ENCODE assay signal across 8 mouse cellular contexts in genomic region chr16:19982537-19983257, GRCm38 (mm10). TPM values are rescaled to one million over a fixed set of nuclear protein-coding genes. Genes with fewer than 3 reads are reported as not detected.
DNase-seq lines count a peak whose midpoint lies in the region; ATAC-seq lines count a peak whose summit lies in the region.

TSS of gene Klhl6 (minus strand) at chr16:19983037.

- no peak within 1 kb of the TSS for H3K9ac ChIP-seq in kidney, embryonic 14.5 days (ENCODE audit: low read depth, low read length)
- H3K9ac ChIP-seq in forebrain, embryonic 15.5 days (replicated peaks): no peak within 1 kb of the TSS

- peak; percentile 85 for ATAC-seq in kidney, embryonic 14.5 days (ENCODE audit: low FRiP score, low TSS enrichment)
- ATAC-seq in forebrain, embryonic 15.5 days (replicated peaks): no peak

- no peak within 1 kb of the TSS; the same call in 1 of the 2 replicates for H3K27ac ChIP-seq in kidney, embryonic 14.5 days (ENCODE audit: low read depth, low read length)
- H3K27ac ChIP-seq in forebrain, embryonic 15.5 days (replicated peaks): no peak within 1 kb of the TSS

- H3K9me3 ChIP-seq in kidney, embryonic 14.5 days (ENCODE audit: control insufficient read depth, low read length): no peaks in the 10 kb centered on the region
- no peaks in the 10 kb centered on the region for H3K9me3 ChIP-seq in forebrain, embryonic 15.5 days

- no peaks in the 10 kb centered on the region for H3K4me1 ChIP-seq in kidney, embryonic 14.5 days (ENCODE audit: control insufficient read depth, insufficient read depth, low read length)
- H3K4me1 ChIP-seq in forebrain, embryonic 15.5 days: no peaks in the 10 kb centered on the region

- WGBS in kidney, embryonic 14.5 days: 51% methylated on average over 14 of the region's 14 CpGs
- 79% methylated on average over 14 of the region's 14 CpGs for WGBS in forebrain, embryonic 15.5 days

- DNase-seq in CD4-positive, CD25-positive, alpha-beta regulatory T cell, adult 2 months (ENCODE audit: low read depth, low spot score): peak; percentile 80
- DNase-seq in adrenal gland, adult 8-10 months: peak; percentile 56
- DNase-seq in heart, adult 9 months (ENCODE audit: low spot score in 2 of 2): peak; percentile 75 to 86
- DNase-seq in lung, postnatal 4 days: peak; percentile 70 to 80
- DNase-seq in thymus, postnatal 0 days (ENCODE audit: low spot score): peak; percentile 86
- no peak for DNase-seq in right cerebral cortex, postnatal 4 days

- H3K4me3 ChIP-seq in kidney, embryonic 14.5 days (ENCODE audit: low read length): peak within 1 kb of the TSS; percentile 27; the same call in 1 of the 2 replicates
- no peak within 1 kb of the TSS for H3K4me3 ChIP-seq in forebrain, embryonic 15.5 days

- 0 out of 2 replicates have a peak within 1 kb of the TSS, but pooled peaks have one; percentile 21 for H3K4me2 ChIP-seq in kidney, embryonic 14.5 days (replicated peaks; ENCODE audit: low read depth, low read length)
- no peak within 1 kb of the TSS for H3K4me2 ChIP-seq in forebrain, embryonic 15.5 days (replicated peaks)

- H3K27me3 ChIP-seq in kidney, embryonic 14.5 days (ENCODE audit: control insufficient read depth, insufficient read depth, low read length): no peaks in the 10 kb centered on the region
- H3K27me3 ChIP-seq in forebrain, embryonic 15.5 days: no peaks in the 10 kb centered on the region

- no peaks in the 10 kb centered on the region for H3K36me3 ChIP-seq in kidney, embryonic 14.5 days (ENCODE audit: control insufficient read depth, insufficient read depth, low read length)
- no peaks in the 10 kb centered on the region for H3K36me3 ChIP-seq in forebrain, embryonic 15.5 days

RNA-seq across cellular contexts. Expression of gene Klhl6, which starts in this region (rescaled TPM):
- total RNA-seq in adrenal gland, adult 8-10 months (2022): 10 to 100 TPM in 1 of 4 experiments, 1 to 10 TPM in 3; 5.3 to 11.0 (median 6.8) TPM
- 9.2 and 10.7 TPM in 2 replicates for polyA plus RNA-seq in kidney, embryonic 14.5 days (2014; fragmentation: Nextera tagmentation; extraction: Ambion mirVana)
- polyA plus RNA-seq in thymus, postnatal 0 days (2015; fragmentation: Nextera tagmentation; extraction: Ambion mirVana): 130 and 131 TPM in 2 replicates
- polyA plus RNA-seq in forebrain, embryonic 15.5 days (2015; fragmentation: Nextera tagmentation; extraction: Ambion mirVana): 3.3 and 4.2 TPM in 2 replicates

Comparison
In these comparisons a context has a peak if more than half of its experiments do, and no peak if none do; other contexts are left out.
1. RNA of gene Klhl6 (polyA plus RNA-seq): 130 to 131 TPM in thymus, postnatal 0 days; 9.2 to 10.7 TPM in kidney, embryonic 14.5 days and 3.3 to 4.2 TPM in forebrain, embryonic 15.5 days; every median in the first group is over 10 times any median in the second.